Mouse (Mus musculus) CH12F3 (cell line): Measurements from ENCODE around the gene Ptrh1.

Experiments
- in situ Hi-C: fragments of 300-500 bp; cut with MboI; formaldehyde crosslinking; loops from 2 replicates; pipeline ENCODE4 v1.14.3; 2020; ENCODE audit warnings: low sequenced_read_pairs

Gene Ptrh1

GRCm38 (mm10) chr2:32791297-32791696, 15.7 kb downstream of the Ptrh1 start:
- in situ Hi-C loops = no loop called here

- in situ Hi-C loops = no loop called here
Measured at GRCm38 (mm10) chr2:32795748-32796418, 20.3 kb downstream of the Ptrh1 start.

- in situ Hi-C loops = no loop called here
Measured at GRCm38 (mm10) chr2:32798251-32798962, 22.8 kb downstream of the Ptrh1 start.

- in situ Hi-C loops = no loop called here
Measured at GRCm38 (mm10) chr2:32808816-32809566, 33.4 kb downstream of the Ptrh1 start.

- in situ Hi-C loops = no loop called here
Measured at GRCm38 (mm10) chr2:32811959-32812358, 36.4 kb downstream of the Ptrh1 start.

GRCm38 (mm10) chr2:32816497-32816896, 40.9 kb downstream of the Ptrh1 start:
- in situ Hi-C loops = no loop called here

GRCm38 (mm10) chr2:32816946-32817581, 41.5 kb downstream of the Ptrh1 start:
- in situ Hi-C loops = no loop called here

- in situ Hi-C loops = no loop called here
Measured at GRCm38 (mm10) chr2:32817589-32817988, 42.0 kb downstream of the Ptrh1 start.

GRCm38 (mm10) chr2:32818208-32818607, 42.6 kb downstream of the Ptrh1 start:
- in situ Hi-C loops = no loop called here

- in situ Hi-C loops = no loop called here
Measured at GRCm38 (mm10) chr2:32821041-32821802, 45.6 kb downstream of the Ptrh1 start.

GRCm38 (mm10) chr2:32822643-32823042, 47.1 kb downstream of the Ptrh1 start:
- in situ Hi-C loops = no loop called here

GRCm38 (mm10) chr2:32823153-32823552, 47.6 kb downstream of the Ptrh1 start:
- in situ Hi-C loops = no loop called here

GRCm38 (mm10) chr2:32823579-32824154, 48.1 kb downstream of the Ptrh1 start:
- in situ Hi-C loops = no loop called here

GRCm38 (mm10) chr2:32824181-32824580, 48.6 kb downstream of the Ptrh1 start:
- in situ Hi-C loops = no loop called here

GRCm38 (mm10) chr2:32824778-32825177, 49.2 kb downstream of the Ptrh1 start:
- in situ Hi-C loops = no loop called here

GRCm38 (mm10) chr2:32825796-32826195, 50.2 kb downstream of the Ptrh1 start:
- in situ Hi-C loops = no loop called here
